Mouse (Mus musculus) heart, embryonic 13.5 days (tissue): ENCODE data around the gene Ncam1. TPM values are rescaled to one million over a fixed set of nuclear protein-coding genes. Genes with fewer than 3 reads are reported as not detected.

ENCODE experiments used
- ATAC-seq: fragments of 200-750 bp; cut with Nextera tagmentation; 2 replicates; pipeline ENCODE4 v1.8.0; 2017; ENCODE audit warnings: moderate TSS enrichment; ENCODE audit not compliant: insufficient number of reproducible peaks, low FRiP score, low TSS enrichment; ENCODE audit errors: extremely low read depth
- H3K27ac ChIP-seq: fragments of 300-500 bp; sonication (generic); replicated peaks from 2 replicates; pipeline ENCODE4 v1.5.1; 2015; ENCODE audit warnings: moderate library complexity, mild to moderate bottlenecking, inconsistent platforms
- H3K27me3 ChIP-seq: fragments of 300-500 bp; sonication (generic); replicated peaks from 2 replicates; pipeline ENCODE4 v1.6.1; 2015; ENCODE audit warnings: mild to moderate bottlenecking, inconsistent platforms
- H3K36me3 ChIP-seq: fragments of 300-500 bp; sonication (generic); 2 replicates; pipeline ENCODE4 v1.6.1; 2015; ENCODE audit warnings: mild to moderate bottlenecking, inconsistent platforms
- H3K4me1 ChIP-seq: fragments of 300-500 bp; sonication (generic); 2 replicates; pipeline ENCODE4 v1.6.1; 2015; ENCODE audit warnings: inconsistent platforms
- H3K4me2 ChIP-seq: fragments of 300-500 bp; sonication (generic); 2 replicates; pipeline ENCODE4 v1.6.1; 2015; ENCODE audit warnings: inconsistent platforms, mild to moderate bottlenecking, moderate library complexity
- H3K4me3 ChIP-seq: fragments of 300-500 bp; sonication (generic); 2 replicates; pipeline ENCODE4 v1.5.1; 2015; ENCODE audit warnings: moderate library complexity, mild to moderate bottlenecking, inconsistent platforms
- H3K9ac ChIP-seq: fragments of 300-500 bp; sonication (generic); 2 replicates; pipeline ENCODE4 v1.6.1; 2015; ENCODE audit warnings: inconsistent platforms, mild to moderate bottlenecking, moderate library complexity
- H3K9me3 ChIP-seq: fragments of 300-500 bp; sonication (generic); 2 replicates; pipeline ENCODE4 v1.6.1; 2016; ENCODE audit warnings: inconsistent platforms
- WGBS: fragments of 180-500 bp; shearing (Covaris S2); methylation state at CpG from one replicate; pipeline ENCODE4 v1.1.7; 2015; ENCODE audit warnings: mixed read lengths; 5-methylcytosine and 5-hydroxymethylcytosine counted together
- polyA plus RNA-seq: library from polyadenylated mRNA; unstranded; fragments of >200 nt; fragmentation: Nextera tagmentation; extraction: Ambion mirVana; gene quantifications from 2 replicates; pipeline ENCODE4 v1.2.1, GENCODE M21; 2015

Ncam1 gene
- polyA plus RNA-seq, 1 experiment from 2014 or later = 74.7 TPM

GRCm38 (mm10) chr9:49793241-49793640 lies 5.5 kb downstream of the Ncam1 start:
- H3K27ac ChIP-seq = no peak overlapping the region
- H3K4me1 ChIP-seq = peaks cover 37% of the 10 kb centered on the region
- no peak overlapping the region for H3K4me3 ChIP-seq
- H3K36me3 ChIP-seq = no peaks in the 10 kb centered on the region
- ATAC-seq = no peak
- no peak overlapping the region for H3K4me2 ChIP-seq
- WGBS = 58% methylated on average over 2 of the region's 2 CpGs
- H3K9ac ChIP-seq = no peak overlapping the region
- no peaks in the 10 kb centered on the region for H3K9me3 ChIP-seq
- H3K27me3 ChIP-seq = no peaks in the 10 kb centered on the region

- Histone ChIP-seq H3K4me1 (peaks cover 37% of the 10 kb centered on the region), H3K9ac (no peak overlapping the region), H3K4me3 (no peak overlapping the region), H3K9me3 (no peaks in the 10 kb centered on the region), H3K36me3 (no peaks in the 10 kb centered on the region), H3K27me3 (no peaks in the 10 kb centered on the region), H3K27ac (no peak overlapping the region), H3K4me2 (no peak overlapping the region)
- no peak for ATAC-seq
- 54% methylated on average over 4 of the region's 4 CpGs for WGBS
Measured at GRCm38 (mm10) chr9:49792646-49793045, 6.1 kb downstream of the Ncam1 start.

- no peak for ATAC-seq
- Histone ChIP-seq H3K4me1 (peaks cover 15% of the 10 kb centered on the region), H3K27me3 (no peaks in the 10 kb centered on the region), H3K9me3 (peaks cover 5% of the 10 kb centered on the region; the same call in 1 of the 2 replicates), H3K27ac (peak overlapping the region; percentile 73), H3K9ac (no peak overlapping the region; the same call in 1 of the 2 replicates), H3K4me3 (no peak overlapping the region), H3K36me3 (peaks cover 6% of the 10 kb centered on the region; the same call in 1 of the 2 replicates), H3K4me2 (0 out of 2 replicates have a peak overlapping the region, but pooled peaks have one; percentile 9)
- 40% methylated on average over 9 of the region's 9 CpGs for WGBS
Measured at GRCm38 (mm10) chr9:49781016-49781772, 17.5 kb downstream of the Ncam1 start.

- Histone ChIP-seq H3K27ac (no peak overlapping the region), H3K36me3 (no peaks in the 10 kb centered on the region), H3K4me3 (no peak overlapping the region), H3K4me2 (no peak overlapping the region), H3K27me3 (no peaks in the 10 kb centered on the region), H3K9ac (no peak overlapping the region), H3K4me1 (peaks cover 17% of the 10 kb centered on the region), H3K9me3 (no peaks in the 10 kb centered on the region)
- 76% methylated on average over 7 of the region's 7 CpGs for WGBS
- no peak for ATAC-seq
Measured at GRCm38 (mm10) chr9:49777015-49777637, 21.6 kb downstream of the Ncam1 start.

GRCm38 (mm10) chr9:49766634-49767033 lies 32.1 kb downstream of the Ncam1 start:
- Histone ChIP-seq H3K4me2 (no peak overlapping the region), H3K9me3 (no peaks in the 10 kb centered on the region), H3K36me3 (no peaks in the 10 kb centered on the region), H3K9ac (no peak overlapping the region), H3K4me1 (peaks cover 18% of the 10 kb centered on the region), H3K27ac (no peak overlapping the region), H3K27me3 (no peaks in the 10 kb centered on the region), H3K4me3 (no peak overlapping the region)
- 60% methylated on average over 2 of the region's 2 CpGs for WGBS
- ATAC-seq = no peak

- no peak overlapping the region for H3K4me2 ChIP-seq
Measured at GRCm38 (mm10) chr9:49760571-49760970, 38.2 kb downstream of the Ncam1 start.

GRCm38 (mm10) chr9:49758436-49758835 lies 40.3 kb downstream of the Ncam1 start:
- Histone ChIP-seq H3K4me3 (no peak overlapping the region), H3K36me3 (no peaks in the 10 kb centered on the region), H3K27me3 (no peaks in the 10 kb centered on the region), H3K9me3 (no peaks in the 10 kb centered on the region), H3K4me2 (no peak overlapping the region), H3K9ac (no peak overlapping the region), H3K27ac (0 out of 2 replicates have a peak overlapping the region, but pooled peaks have one; percentile 10), H3K4me1 (peaks cover 47% of the 10 kb centered on the region)
- no peak for ATAC-seq
- 55% methylated on average over 2 of the region's 2 CpGs for WGBS

More at GRCm38 (mm10) chr9:49760571-49760970, 38.2 kb downstream of the Ncam1 start:
- H3K27ac ChIP-seq = no peak overlapping the region
- WGBS = 83% methylated on average over 6 of the region's 6 CpGs
- no peak for ATAC-seq
- no peaks in the 10 kb centered on the region for H3K27me3 ChIP-seq
- H3K9ac ChIP-seq = no peak overlapping the region
- no peaks in the 10 kb centered on the region for H3K9me3 ChIP-seq
- no peaks in the 10 kb centered on the region for H3K36me3 ChIP-seq
- peaks cover 37% of the 10 kb centered on the region for H3K4me1 ChIP-seq
- no peak overlapping the region for H3K4me3 ChIP-seq

GRCm38 (mm10) chr9:49757986-49758385 lies 40.7 kb downstream of the Ncam1 start:
- Histone ChIP-seq H3K4me2 (peak overlapping the region; percentile 33; the same call in 1 of the 2 replicates), H3K36me3 (no peaks in the 10 kb centered on the region), H3K9me3 (no peaks in the 10 kb centered on the region), H3K27me3 (no peaks in the 10 kb centered on the region), H3K4me3 (no peak overlapping the region), H3K4me1 (peaks cover 47% of the 10 kb centered on the region), H3K9ac (no peak overlapping the region), H3K27ac (peak overlapping the region; percentile 53)
- WGBS = 57% methylated on average over 12 of the region's 12 CpGs
- no peak for ATAC-seq

GRCm38 (mm10) chr9:49757582-49757981 lies 41.1 kb downstream of the Ncam1 start:
- no peaks in the 10 kb centered on the region for H3K36me3 ChIP-seq
- no peak for ATAC-seq
- H3K27me3 ChIP-seq = no peaks in the 10 kb centered on the region
- peak overlapping the region; percentile 33; the same call in 1 of the 2 replicates for H3K4me2 ChIP-seq
- H3K4me3 ChIP-seq = no peak overlapping the region
- 64% methylated on average over 4 of the region's 4 CpGs for WGBS
- H3K9me3 ChIP-seq = no peaks in the 10 kb centered on the region
- H3K9ac ChIP-seq = no peak overlapping the region
- peaks cover 47% of the 10 kb centered on the region for H3K4me1 ChIP-seq
- peak overlapping the region; percentile 53 for H3K27ac ChIP-seq

- 85% methylated on average over 4 of the region's 4 CpGs for WGBS
- Histone ChIP-seq H3K9me3 (no peaks in the 10 kb centered on the region), H3K4me2 (no peak overlapping the region), H3K4me1 (peaks cover 47% of the 10 kb centered on the region), H3K4me3 (no peak overlapping the region), H3K27ac (no peak overlapping the region), H3K36me3 (no peaks in the 10 kb centered on the region), H3K27me3 (no peaks in the 10 kb centered on the region), H3K9ac (no peak overlapping the region)
- no peak for ATAC-seq
Measured at GRCm38 (mm10) chr9:49756725-49757124, 42.0 kb downstream of the Ncam1 start.

GRCm38 (mm10) chr9:49755214-49755613 lies 43.5 kb downstream of the Ncam1 start:
- Histone ChIP-seq H3K4me1 (peaks cover 51% of the 10 kb centered on the region), H3K36me3 (no peaks in the 10 kb centered on the region), H3K4me2 (peak overlapping the region; percentile 29), H3K27me3 (no peaks in the 10 kb centered on the region), H3K9ac (no peak overlapping the region), H3K9me3 (no peaks in the 10 kb centered on the region), H3K27ac (peak overlapping the region; percentile 53), H3K4me3 (no peak overlapping the region)
- no peak for ATAC-seq
- 41% methylated on average over 4 of the region's 4 CpGs for WGBS
